Mouse (Mus musculus) megakaryocyte, embryonic 14.5 days (primary cell): ENCODE results near the gene Myocos. TPM values are rescaled to one million over a fixed set of nuclear protein-coding genes. Genes with fewer than 3 reads are reported as not detected.

Experiments
- H3K27me3 ChIP-seq: replicated peaks from 2 replicates; pipeline ENCODE3; 2012; ENCODE audit warnings: inconsistent platforms
- H3K36me3 ChIP-seq: replicated peaks from 2 replicates; pipeline ENCODE3; 2012; ENCODE audit warnings: low read length, inconsistent platforms, mixed read lengths
- H3K4me1 ChIP-seq: 2 replicates; pipeline ENCODE4 v1.6.1; 2012; ENCODE audit warnings: inconsistent platforms
- H3K4me3 ChIP-seq: replicated peaks from 2 replicates; pipeline ENCODE3; 2012; ENCODE audit warnings: moderate library complexity, mild to moderate bottlenecking, inconsistent platforms
- H3K9me3 ChIP-seq: 2 replicates; pipeline ENCODE4 v1.6.1; 2012; ENCODE audit warnings: inconsistent platforms
- FLI1 ChIP-seq: IDR thresholded peaks from 2 replicates; pipeline ENCODE4 v1.6.1; 2012; ENCODE audit warnings: low read length, inconsistent platforms, mixed read lengths
- GATA1 ChIP-seq: IDR thresholded peaks from 3 replicates; pipeline ENCODE4 v1.6.1; 2012; ENCODE audit warnings: mixed read lengths, low read length, inconsistent platforms, borderline replicate concordance
- polyA plus RNA-seq: library from polyadenylated mRNA; stranded (reverse); fragments of >175 nt; gene quantifications from 2 replicates; pipeline ENCODE4 v1.2.3, GENCODE M21; 2012; ENCODE audit warnings: low replicate concordance; ENCODE audit not compliant: insufficient read depth

Myocos gene
- polyA plus RNA-seq, 1 experiment, result not detected

GRCm38 (mm10) chr1:162623895-162624294 lies 34.1 kb downstream of the Myocos start:
- Histone ChIP-seq H3K4me1 (peaks cover 15% of the 10 kb centered on the region), H3K4me3 (no peak overlapping the region), H3K36me3 (no peaks in the 10 kb centered on the region), H3K27me3 (peaks cover 4% of the 10 kb centered on the region), H3K9me3 (no peaks in the 10 kb centered on the region)
- TF ChIP-seq FLI1 (no peak), GATA1 (no peak)

GRCm38 (mm10) chr1:162620487-162620886 lies 37.5 kb downstream of the Myocos start:
- Histone ChIP-seq H3K4me1 (peaks cover 10% of the 10 kb centered on the region), H3K9me3 (peaks cover 6% of the 10 kb centered on the region; the same call in 1 of the 2 replicates), H3K36me3 (no peaks in the 10 kb centered on the region), H3K27me3 (no peaks in the 10 kb centered on the region), H3K4me3 (no peak overlapping the region)
- no peak for TF ChIP-seq GATA1
- TF ChIP-seq FLI1, result no peak

GRCm38 (mm10) chr1:162615511-162615910 lies 42.5 kb downstream of the Myocos start:
- no peak for TF ChIP-seq GATA1
- no peak for TF ChIP-seq FLI1
- Histone ChIP-seq H3K9me3 (peaks cover 8% of the 10 kb centered on the region; the same call in 1 of the 2 replicates), H3K27me3 (no peaks in the 10 kb centered on the region), H3K4me3 (no peak overlapping the region), H3K36me3 (no peaks in the 10 kb centered on the region), H3K4me1 (no peaks in the 10 kb centered on the region)

- Histone ChIP-seq H3K9me3 (0 out of 2 replicates have a peak, but pooled peaks cover 3% of the 10 kb centered on the region), H3K36me3 (no peaks in the 10 kb centered on the region), H3K4me3 (no peak overlapping the region), H3K27me3 (peaks cover 6% of the 10 kb centered on the region), H3K4me1 (no peaks in the 10 kb centered on the region)
- TF ChIP-seq GATA1 (no peak), FLI1 (no peak)
Measured at GRCm38 (mm10) chr1:162611191-162611590, 46.8 kb downstream of the Myocos start.

- Histone ChIP-seq H3K4me3 (no peak overlapping the region), H3K27me3 (peaks cover 6% of the 10 kb centered on the region), H3K9me3 (no peaks in the 10 kb centered on the region), H3K4me1 (no peaks in the 10 kb centered on the region), H3K36me3 (no peaks in the 10 kb centered on the region)
- no peak for TF ChIP-seq FLI1
- TF ChIP-seq GATA1, result no peak
Measured at GRCm38 (mm10) chr1:162609633-162610250, 48.3 kb downstream of the Myocos start.

GRCm38 (mm10) chr1:162608127-162608526 lies 49.9 kb downstream of the Myocos start:
- H3K36me3 ChIP-seq, result no peaks in the 10 kb centered on the region
- TF ChIP-seq FLI1, result no peak

GRCm38 (mm10) chr1:162601288-162601687 lies 56.7 kb downstream of the Myocos start:
- TF ChIP-seq FLI1 (no peak), GATA1 (no peak)

More at GRCm38 (mm10) chr1:162608127-162608526, 49.9 kb downstream of the Myocos start:
- Histone ChIP-seq H3K9me3 (no peaks in the 10 kb centered on the region), H3K4me3 (no peak overlapping the region), H3K4me1 (no peaks in the 10 kb centered on the region), H3K27me3 (peaks cover 6% of the 10 kb centered on the region)

GRCm38 (mm10) chr1:162599617-162600016 lies 58.4 kb downstream of the Myocos start:
- H3K4me3 ChIP-seq, result no peak overlapping the region
- TF ChIP-seq FLI1, result no peak
- TF ChIP-seq GATA1, result no peak
- no peaks in the 10 kb centered on the region for H3K27me3 ChIP-seq

More at GRCm38 (mm10) chr1:162601288-162601687, 56.7 kb downstream of the Myocos start:
- H3K9me3 ChIP-seq, result no peaks in the 10 kb centered on the region
- no peaks in the 10 kb centered on the region for H3K27me3 ChIP-seq
- H3K4me1 ChIP-seq, result no peaks in the 10 kb centered on the region
- peaks cover 40% of the 10 kb centered on the region for H3K36me3 ChIP-seq
- H3K4me3 ChIP-seq, result no peak overlapping the region

GRCm38 (mm10) chr1:162597379-162598102 lies 60.5 kb downstream of the Myocos start:
- TF ChIP-seq FLI1 (no peak), GATA1 (no peak)
- H3K36me3 ChIP-seq, result peaks cover 51% of the 10 kb centered on the region
- no peak overlapping the region for H3K4me3 ChIP-seq
- H3K4me1 ChIP-seq, result no peaks in the 10 kb centered on the region
- no peaks in the 10 kb centered on the region for H3K27me3 ChIP-seq
- no peaks in the 10 kb centered on the region for H3K9me3 ChIP-seq

More at GRCm38 (mm10) chr1:162599617-162600016, 58.4 kb downstream of the Myocos start:
- Histone ChIP-seq H3K9me3 (no peaks in the 10 kb centered on the region), H3K4me1 (no peaks in the 10 kb centered on the region), H3K36me3 (peaks cover 44% of the 10 kb centered on the region)

Other genes with a start within 250 kb of the Myocos start
- gene Dnm3, start 180.2 kb downstream of the Myocos start, polyA plus RNA-seq, result 0.07 TPM in 1 of 2 replicates, not detected in the other
- 2.8 and 2.9 TPM in 2 replicates for gene Mettl13, start 109.7 kb downstream of the Myocos start, polyA plus RNA-seq
- 1.2 and 5.4 TPM in 2 replicates for gene Vamp4, start 87.7 kb downstream of the Myocos start, polyA plus RNA-seq
- not detected in 2 replicates for gene Myoc, start 19.1 kb downstream of the Myocos start, polyA plus RNA-seq
- gene Prrc2c, start 82.3 kb upstream of the Myocos start, polyA plus RNA-seq, result 4.8 and 10.4 TPM in 2 replicates
- not detected in 2 replicates for gene Fmo4, start 155.8 kb upstream of the Myocos start, polyA plus RNA-seq
- gene Fmo1, start 208.4 kb upstream of the Myocos start, polyA plus RNA-seq, result not detected in 2 replicates
- gene Fmo2, start 240.5 kb upstream of the Myocos start, polyA plus RNA-seq, result not detected in 2 replicates